Mouse (Mus musculus) midbrain, embryonic 16.5 days (tissue): ENCODE data around the gene Sv2c. TPM values are rescaled to one million over a fixed set of nuclear protein-coding genes. Genes with fewer than 3 reads are reported as not detected.

Source experiments
- polyA plus RNA-seq: library from polyadenylated mRNA; unstranded; fragments of >200 nt; fragmentation: Nextera tagmentation; extraction: Ambion mirVana; gene quantifications from 2 replicates; pipeline ENCODE4 v1.2.1, GENCODE M21; 2015

Gene Sv2c
- polyA plus RNA-seq, 1 experiment from 2014 or later = 9.2 TPM

Other genes with a start within 250 kb of the Sv2c start
- gene Iqgap2, start 240.7 kb downstream of the Sv2c start, polyA plus RNA-seq = 3.0 and 3.5 TPM in 2 replicates
- 19.9 and 21.2 TPM in 2 replicates for gene Gm20075, start 51.2 kb downstream of the Sv2c start, polyA plus RNA-seq
- gene Gm17190, start 50.5 kb downstream of the Sv2c start, polyA plus RNA-seq = 0.23 TPM in 1 of 2 replicates, not detected in the other